Mouse (Mus musculus): ENCODE results near the gene Ccdc115. TPM values are rescaled to one million over a fixed set of nuclear protein-coding genes. Genes with fewer than 3 reads are reported as not detected.

Ccdc115 gene
- polyA plus RNA-seq, 2 experiments from 2014 or later, result 35.5 to 37.9 TPM

Other genes starting within 250 kb of the Ccdc115 start
- gene Imp4, start 179 bp upstream of the Ccdc115 start, polyA plus RNA-seq (2017; shearing (Covaris generic)), result 100 to 1,000 TPM; 105 to 131 TPM
- 100 to 1,000 TPM; 175 to 257 TPM for gene Ptpn18, start 20.1 kb upstream of the Ccdc115 start, polyA plus RNA-seq (2017; shearing (Covaris generic))
- under 1 TPM in 1 of 2 experiments, not detected in 1; 0.44 TPM for gene Prss39, start 58.7 kb upstream of the Ccdc115 start, polyA plus RNA-seq (2017; shearing (Covaris generic))
- gene Cfc1, start 96.0 kb upstream of the Ccdc115 start, polyA plus RNA-seq (2017; shearing (Covaris generic)), result not detected
- gene Prss40, start 121.3 kb upstream of the Ccdc115 start, polyA plus RNA-seq (2017; shearing (Covaris generic)), result under 1 TPM in 1 of 2 experiments, not detected in 1; 0.34 TPM
- gene Amer3, start 140.0 kb upstream of the Ccdc115 start, polyA plus RNA-seq (2017; shearing (Covaris generic)), result not detected

Measured in activated CD4-positive, CD25-positive, alpha-beta regulatory T cell, adult 4 months (primary cell).